Mouse (Mus musculus) kidney, adult 2 months (tissue): ENCODE results near the gene Ift122. TPM values are rescaled to one million over a fixed set of nuclear protein-coding genes. Genes with fewer than 3 reads are reported as not detected.

Experiments used
- DNase-seq: peaks from one replicate; pipeline ENCODE4 v3.0.0; 2021
- H3K27ac ChIP-seq: fragments of 200-500 bp; 2 replicates; pipeline ENCODE4 v1.5.1; 2012; ENCODE audit warnings: low read depth, low read length, control low read depth, inconsistent platforms; ENCODE audit not compliant: insufficient read depth
- H3K27me3 ChIP-seq: fragments of 200-500 bp; replicated peaks from 2 replicates; pipeline ENCODE4 v1.6.1; 2012; ENCODE audit warnings: mild to moderate bottlenecking, moderate library complexity, low read length, inconsistent platforms; ENCODE audit not compliant: control insufficient read depth, insufficient read depth
- H3K36me3 ChIP-seq: fragments of 200-500 bp; 2 replicates; pipeline ENCODE4 v1.6.1; 2012; ENCODE audit warnings: mild to moderate bottlenecking, moderate library complexity, low read length, inconsistent platforms; ENCODE audit not compliant: control insufficient read depth, insufficient read depth
- H3K4me1 ChIP-seq: fragments of 200-500 bp; 2 replicates; pipeline ENCODE4 v1.6.1; 2011; ENCODE audit warnings: low read length; ENCODE audit not compliant: control insufficient read depth, insufficient read depth
- H3K4me3 ChIP-seq: fragments of 200-500 bp; 2 replicates; pipeline ENCODE4 v1.5.1; 2011; ENCODE audit warnings: mild to moderate bottlenecking, low read depth, low read length, control low read depth; ENCODE audit not compliant: insufficient read depth
- CTCF ChIP-seq: fragments of 200-500 bp; conservative IDR thresholded peaks from 2 replicates; pipeline ENCODE4 v1.5.1; 2011; ENCODE audit warnings: low read depth, mild to moderate bottlenecking, control low read depth, low read length, moderate library complexity, mixed read lengths; ENCODE audit not compliant: insufficient read depth, insufficient read length
- POLR2A ChIP-seq: fragments of 200-500 bp; IDR thresholded peaks from one replicate; pipeline ENCODE4 v1.6.1; 2011; ENCODE audit warnings: low read depth, low read length, control low read depth
- WGBS: fragments of 180-500 bp; shearing (Covaris S2); methylation state at CpG from one replicate; pipeline ENCODE4 v1.1.7; 2018; 5-methylcytosine and 5-hydroxymethylcytosine counted together
- polyA plus RNA-seq: library from polyadenylated mRNA; depleted of rRNA; stranded (reverse); fragments of >200 nt; gene quantifications from 2 replicates; pipeline ENCODE4 v1.2.3, GENCODE M21; 2012

The Ift122 gene
- polyA plus RNA-seq, 1 experiment: 29.2 TPM

DNA sequence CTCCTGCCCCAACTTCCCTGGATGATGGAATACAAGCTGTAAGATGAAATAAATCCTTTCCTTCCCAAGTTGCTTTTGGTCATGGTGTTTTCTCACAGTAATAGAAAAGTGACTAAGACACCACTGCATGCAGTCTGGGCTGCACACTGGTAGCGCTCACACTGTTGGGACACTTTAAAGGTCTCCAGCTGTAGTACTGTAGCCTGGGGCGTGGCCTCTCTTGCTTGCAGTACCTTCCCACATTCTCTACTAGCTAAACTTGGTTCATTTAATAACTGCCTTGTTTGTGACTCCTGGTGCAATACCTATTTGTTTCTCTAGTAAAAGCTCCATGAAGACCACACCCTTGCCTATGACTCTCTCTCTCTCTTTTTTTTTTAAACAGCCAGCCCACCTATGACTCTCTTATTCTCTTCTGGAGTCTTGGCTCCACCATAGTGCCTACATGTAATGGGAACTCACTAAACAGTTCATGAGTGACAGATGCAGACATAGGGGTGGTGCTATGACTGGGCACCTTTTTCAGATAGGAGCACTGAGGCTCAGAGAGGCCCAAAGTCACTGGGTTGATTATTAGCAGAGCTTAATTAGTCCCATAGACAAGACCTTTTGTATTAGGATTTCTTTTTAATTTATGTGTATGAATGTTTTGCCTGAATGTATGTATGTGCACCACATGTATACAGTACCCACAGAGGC, 21.0 kb upstream of the Ift122 start:
- DNase-seq: no peak
- 76% methylated on average over 2 of the region's 2 CpGs for WGBS

DNA sequence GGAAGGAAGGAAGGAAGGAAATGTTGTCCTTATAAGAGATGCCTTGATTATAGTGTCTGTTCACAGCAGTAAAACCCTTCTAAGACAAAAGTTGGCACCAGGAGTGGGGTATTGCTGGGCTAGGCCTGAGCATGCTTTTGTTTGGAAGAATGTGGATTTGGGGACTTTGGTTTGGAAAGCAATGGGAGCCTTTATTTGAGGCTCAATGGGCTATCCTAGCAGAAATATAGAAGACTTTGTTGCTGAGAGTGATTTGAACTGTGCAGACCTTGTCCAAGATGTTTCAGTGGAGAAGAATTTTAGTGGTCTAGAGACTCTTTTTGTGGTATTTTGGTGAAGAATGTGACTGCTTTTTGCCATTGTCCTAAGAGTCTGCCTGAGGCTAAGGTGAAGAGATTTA, 19.4 kb upstream of the Ift122 start:
- H3K27ac ChIP-seq: no peak overlapping the region
- H3K4me3 ChIP-seq: no peak overlapping the region
- H3K27me3 ChIP-seq: no peaks in the 10 kb centered on the region
- TF ChIP-seq CTCF (no peak), POLR2A (no peak)
- no peak for DNase-seq
- peaks cover 2% of the 10 kb centered on the region; the same call in 1 of the 2 replicates for H3K4me1 ChIP-seq
- H3K36me3 ChIP-seq: no peaks in the 10 kb centered on the region

More for the DNA sequence above, 21.0 kb upstream of the Ift122 start:
- Histone ChIP-seq H3K27ac (no peak overlapping the region), H3K27me3 (no peaks in the 10 kb centered on the region), H3K4me3 (no peak overlapping the region), H3K36me3 (no peaks in the 10 kb centered on the region), H3K4me1 (no peaks in the 10 kb centered on the region)
- no peak for TF ChIP-seq POLR2A
- no peak for TF ChIP-seq CTCF

DNA sequence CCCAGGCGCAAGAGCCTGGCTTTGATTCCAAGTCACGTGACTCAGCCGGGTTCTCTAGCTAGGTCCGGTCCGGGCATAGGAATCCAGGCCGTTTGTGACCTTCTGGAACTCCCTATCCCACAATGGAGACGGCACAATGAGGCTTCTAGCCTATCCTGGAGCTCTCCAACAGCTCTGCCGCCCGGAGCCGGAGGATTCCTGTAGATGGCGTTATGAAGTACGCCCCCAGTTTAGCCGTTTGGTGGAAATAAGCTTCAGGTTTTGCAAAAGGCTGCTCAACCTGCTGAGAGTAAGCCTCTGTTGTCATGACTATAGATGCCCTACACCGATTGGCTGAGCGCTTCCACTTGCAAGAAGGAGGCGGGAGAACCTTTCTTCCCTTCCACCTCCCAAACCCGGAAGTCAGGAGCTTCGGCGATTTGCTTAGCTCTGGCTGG, 15.1 kb upstream of the Ift122 start, which contains the start of gene Efcab12:
Gene Efcab12 (minus strand): TSS at position 252 of the 437 bp plus-strand sequence.
- peak within 1 kb of the TSS; percentile 10; the same call in 1 of the 2 replicates for H3K27ac ChIP-seq
- WGBS: 2% methylated on average over 19 of the region's 19 CpGs
- peaks cover 2% of the 10 kb centered on the region; the same call in 1 of the 2 replicates for H3K4me1 ChIP-seq
- TF ChIP-seq POLR2A (no peak), CTCF (no peak)
- H3K36me3 ChIP-seq: no peaks in the 10 kb centered on the region
- DNase-seq: peak; percentile 87
- no peaks in the 10 kb centered on the region for H3K27me3 ChIP-seq
- peak within 1 kb of the TSS; percentile 40 for H3K4me3 ChIP-seq

DNA sequence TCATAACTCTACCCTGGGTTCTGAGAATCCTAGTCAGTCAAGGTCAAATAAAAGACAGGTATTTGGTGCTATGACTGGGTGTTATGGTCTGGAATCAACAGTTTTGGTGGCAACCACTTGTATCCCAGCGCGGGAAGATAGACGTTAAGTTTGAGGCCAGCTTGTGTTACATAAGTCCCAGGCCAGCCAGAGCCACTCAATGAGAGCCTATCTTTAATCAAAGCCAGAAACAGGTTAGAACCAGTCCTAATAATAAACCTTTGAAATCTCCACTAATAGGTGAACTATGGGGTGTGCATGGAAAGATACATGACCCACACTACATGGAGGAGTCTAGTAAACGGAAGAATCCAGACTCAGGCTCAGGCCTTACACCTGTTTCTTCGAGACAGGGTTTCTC, 14.5 kb upstream of the Ift122 start:
- DNase-seq: no peak
- no peaks in the 10 kb centered on the region for H3K27me3 ChIP-seq
- H3K27ac ChIP-seq: no peak overlapping the region
- WGBS: 64% methylated on average over 5 of the region's 5 CpGs
- no peaks in the 10 kb centered on the region for H3K36me3 ChIP-seq
- no peak overlapping the region for H3K4me3 ChIP-seq
- TF ChIP-seq POLR2A: no peak
- TF ChIP-seq CTCF: no peak
- peaks cover 2% of the 10 kb centered on the region; the same call in 1 of the 2 replicates for H3K4me1 ChIP-seq

DNA sequence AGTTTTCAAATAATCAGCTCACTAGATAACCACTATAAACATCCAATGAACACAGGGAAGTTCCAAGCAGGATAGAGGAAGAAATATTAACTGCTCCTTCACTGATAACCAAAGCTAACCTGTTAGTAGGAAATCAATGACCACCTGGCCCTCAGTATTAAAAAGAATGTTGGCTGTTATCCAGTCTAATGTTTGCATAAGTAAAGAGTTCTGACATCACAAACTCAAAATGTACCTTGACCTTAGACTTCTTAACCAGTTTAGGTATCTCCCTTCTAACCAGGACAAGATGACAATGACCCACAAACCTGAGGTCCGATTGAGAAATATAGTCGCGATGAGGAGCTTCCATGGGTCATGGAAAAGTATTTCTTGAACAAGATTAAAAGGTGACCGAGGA, 8.3 kb upstream of the Ift122 start:
- WGBS: 82% methylated on average over 4 of the region's 4 CpGs

GRCm38 (mm10) chr6:115846640-115847411, 6.4 kb upstream of the Ift122 start:
- H3K36me3 ChIP-seq: no peaks in the 10 kb centered on the region
- WGBS: 27% methylated on average over 8 of the region's 8 CpGs
- TF ChIP-seq CTCF: peak; percentile 69
- TF ChIP-seq POLR2A: no peak
- no peaks in the 10 kb centered on the region for H3K4me1 ChIP-seq
- H3K27me3 ChIP-seq: no peaks in the 10 kb centered on the region
- H3K4me3 ChIP-seq: no peak overlapping the region
- peak; percentile 74 for DNase-seq
- H3K27ac ChIP-seq: no peak overlapping the region

More for the DNA sequence above, 8.3 kb upstream of the Ift122 start:
- Histone ChIP-seq H3K36me3 (no peaks in the 10 kb centered on the region), H3K27me3 (no peaks in the 10 kb centered on the region), H3K4me3 (no peak overlapping the region), H3K4me1 (no peaks in the 10 kb centered on the region), H3K27ac (no peak overlapping the region)
- no peak for DNase-seq
- no peak for TF ChIP-seq POLR2A
- TF ChIP-seq CTCF: no peak
